Mouse (Mus musculus) lung, postnatal 0 days (tissue): Measurements from ENCODE around the gene Clec10a. TPM values are rescaled to one million over a fixed set of nuclear protein-coding genes. Genes with fewer than 3 reads are reported as not detected.
"Not testable (repeated sequence)": the region's sequence is repeated elsewhere in the genome, so short reads cannot be mapped to it uniquely, and the experiment has no call there.

Experiments
- ATAC-seq: fragments of 200-750 bp; cut with Nextera tagmentation; 2 replicates; pipeline ENCODE4 v1.8.0; 2017; ENCODE audit warnings: moderate library complexity
- DNase-seq: peaks from one replicate; pipeline ENCODE4 v3.0.0-alpha.2; 2016; ENCODE audit warnings: low spot score
- H3K27ac ChIP-seq: fragments of 300-500 bp; sonication (generic); 2 replicates; pipeline ENCODE4 v1.5.1; 2014; ENCODE audit warnings: antibody characterized with exemption, mild to moderate bottlenecking, low read length, mixed read lengths
- H3K27me3 ChIP-seq: fragments of 300-500 bp; sonication (generic); replicated peaks from 2 replicates; pipeline ENCODE4 v1.6.1; 2014; ENCODE audit warnings: low read length, mixed read lengths; ENCODE audit not compliant: insufficient read depth
- H3K36me3 ChIP-seq: fragments of 300-500 bp; sonication (generic); 2 replicates; pipeline ENCODE4 v1.6.1; 2014; ENCODE audit warnings: low read length, mixed read lengths; ENCODE audit not compliant: insufficient read depth
- H3K4me1 ChIP-seq: fragments of 300-500 bp; sonication (generic); 2 replicates; pipeline ENCODE4 v1.6.1; 2014; ENCODE audit warnings: antibody characterized with exemption, low read depth, low read length, mixed read lengths; ENCODE audit not compliant: insufficient read depth
- H3K4me2 ChIP-seq: fragments of 300-500 bp; sonication (generic); replicated peaks from 2 replicates; pipeline ENCODE4 v1.6.1; 2014; ENCODE audit warnings: low read depth, mild to moderate bottlenecking, low read length, moderate library complexity, mixed read lengths
- H3K4me3 ChIP-seq: fragments of 300-500 bp; sonication (generic); 2 replicates; pipeline ENCODE4 v1.5.1; 2014; ENCODE audit warnings: low read depth, low read length
- H3K9ac ChIP-seq: fragments of 300-500 bp; sonication (generic); replicated peaks from 2 replicates; pipeline ENCODE4 v1.6.1; 2014; ENCODE audit warnings: low read depth, mild to moderate bottlenecking
- H3K9me3 ChIP-seq: fragments of 300-500 bp; sonication (generic); 2 replicates; pipeline ENCODE4 v1.6.1; 2016; ENCODE audit warnings: low read length, mixed read lengths
- CTCF ChIP-seq: IDR thresholded peaks from 2 replicates; pipeline ENCODE4 v1.5.1; 2016; ENCODE audit warnings: antibody characterized with exemption, mild to moderate bottlenecking
- EP300 ChIP-seq: IDR thresholded peaks from 2 replicates; pipeline ENCODE4 v1.6.1; 2016; ENCODE audit warnings: antibody characterized with exemption, mild to moderate bottlenecking, control low read depth
- WGBS: fragments of 180-500 bp; shearing (Covaris S2); extraction: QIAGEN DNeasy Blood & Tissue Kit; methylation state at CpG from one replicate; pipeline ENCODE4 v1.1.7; 2014; 5-methylcytosine and 5-hydroxymethylcytosine counted together
- polyA plus RNA-seq: library from polyadenylated mRNA; unstranded; fragments of >200 nt; fragmentation: Nextera tagmentation; extraction: Ambion mirVana; gene quantifications from 2 replicates; pipeline ENCODE4 v1.2.1, GENCODE M21; 2015

The Clec10a gene
- polyA plus RNA-seq, 1 experiment from 2014 or later, result 0.54 TPM

- no peak overlapping the region for H3K4me3 ChIP-seq
- H3K4me2 ChIP-seq, result no peak overlapping the region
- no peak overlapping the region for H3K9ac ChIP-seq
- no peak overlapping the region for H3K27ac ChIP-seq
- H3K36me3 ChIP-seq, result no peaks in the 10 kb centered on the region
- no peaks in the 10 kb centered on the region for H3K27me3 ChIP-seq
- no peaks in the 10 kb centered on the region for H3K4me1 ChIP-seq
- TF ChIP-seq CTCF (no peak), EP300 (no peak)
- H3K9me3 ChIP-seq, result no peaks in the 10 kb centered on the region
- 78% methylated on average over 10 of the region's 10 CpGs for WGBS
- ATAC-seq, result no peak
- no peak for DNase-seq
These were observed 16.8 kb upstream of the Clec10a start for GRCm38 (mm10) chr11:70139171-70139570.

GRCm38 (mm10) chr11:70151072-70151471 lies 4.9 kb upstream of the Clec10a start:
- Histone ChIP-seq H3K4me2 (no peak overlapping the region), H3K36me3 (no peaks in the 10 kb centered on the region), H3K4me1 (no peaks in the 10 kb centered on the region), H3K27ac (no peak overlapping the region), H3K9ac (no peak overlapping the region), H3K4me3 (no peak overlapping the region), H3K9me3 (no peaks in the 10 kb centered on the region), H3K27me3 (no peaks in the 10 kb centered on the region)
- peak; percentile 55 for TF ChIP-seq CTCF
- no peak for TF ChIP-seq EP300
- 59% methylated on average over 3 of the region's 3 CpGs for WGBS
- ATAC-seq (no peak), DNase-seq (peak; percentile 22)

DNA sequence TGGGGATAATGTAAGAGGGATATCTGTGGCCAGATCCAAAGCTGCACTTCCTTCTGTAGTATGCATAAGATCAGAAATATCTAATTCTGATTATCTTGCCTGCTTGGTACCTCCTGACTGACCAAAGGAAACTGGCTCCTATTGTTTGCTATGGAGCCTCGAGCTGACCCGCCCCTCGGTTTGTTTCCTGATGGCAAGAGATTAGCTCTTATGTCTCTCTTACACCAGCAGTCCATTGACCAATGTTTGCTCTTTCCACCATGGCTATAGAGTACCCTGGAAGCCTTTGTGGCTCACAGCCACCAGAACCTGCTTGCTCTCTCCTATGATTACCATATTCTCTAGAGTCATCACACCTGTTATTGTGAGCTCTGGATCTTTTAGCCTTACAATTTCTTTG lies 6.3 kb downstream of the Clec10a start:
- Histone ChIP-seq H3K4me1 (no peaks in the 10 kb centered on the region), H3K9ac (no peak overlapping the region), H3K4me3 (no peak overlapping the region), H3K9me3 (no peaks in the 10 kb centered on the region), H3K4me2 (no peak overlapping the region), H3K27me3 (no peaks in the 10 kb centered on the region), H3K27ac (no peak overlapping the region), H3K36me3 (no peaks in the 10 kb centered on the region)
- 27% methylated on average over 3 of the region's 3 CpGs for WGBS
- ATAC-seq (no peak), DNase-seq (no peak)
- TF ChIP-seq EP300, result no peak
- TF ChIP-seq CTCF, result no peak

- Histone ChIP-seq H3K4me3 (no peak overlapping the region), H3K9ac (no peak overlapping the region), H3K4me1 (no peaks in the 10 kb centered on the region), H3K27ac (no peak overlapping the region), H3K9me3 (no peaks in the 10 kb centered on the region), H3K36me3 (no peaks in the 10 kb centered on the region), H3K27me3 (no peaks in the 10 kb centered on the region), H3K4me2 (no peak overlapping the region)
- DNase-seq, result peak; percentile 13
- ATAC-seq, result no peak; the same call in 1 of the 2 replicates
- WGBS, result 64% methylated on average over 16 of the region's 16 CpGs
- no peak for TF ChIP-seq EP300
- TF ChIP-seq CTCF, result no peak
These were observed 10.2 kb downstream of the Clec10a start for GRCm38 (mm10) chr11:70165972-70166921.

DNA sequence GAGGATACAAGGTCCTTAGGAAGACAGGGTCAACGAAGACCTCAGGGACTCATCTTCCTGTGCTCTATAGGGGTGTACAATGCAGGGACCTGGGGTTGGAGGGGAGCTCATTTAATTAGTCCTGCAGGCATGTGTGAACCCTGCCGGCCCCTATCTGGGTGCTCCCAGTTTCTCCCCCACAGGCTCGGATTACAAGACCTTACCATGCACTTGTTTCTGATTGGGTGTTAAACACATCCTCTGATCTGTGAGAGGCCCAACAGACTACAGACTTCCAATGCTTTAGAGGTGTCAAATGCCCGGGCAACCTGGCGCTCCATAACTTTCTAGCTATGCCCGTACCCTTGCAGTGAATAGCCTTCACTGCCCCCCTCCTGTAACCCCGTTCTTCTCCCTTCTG lies 12.1 kb downstream of the Clec10a start:
- Histone ChIP-seq H3K4me3 (no peak overlapping the region), H3K4me1 (no peaks in the 10 kb centered on the region), H3K27me3 (no peaks in the 10 kb centered on the region), H3K9me3 (no peaks in the 10 kb centered on the region), H3K27ac (no peak overlapping the region), H3K9ac (no peak overlapping the region), H3K36me3 (no peaks in the 10 kb centered on the region), H3K4me2 (no peak overlapping the region)
- ATAC-seq (no peak), DNase-seq (no peak)
- TF ChIP-seq CTCF (no peak), EP300 (no peak)
- WGBS, result 46% methylated on average over 7 of the region's 7 CpGs

- not testable (repeated sequence) for H3K4me3 ChIP-seq, ATAC-seq, H3K36me3 ChIP-seq, H3K27ac ChIP-seq, H3K9me3 ChIP-seq, H3K27me3 ChIP-seq, H3K9ac ChIP-seq, DNase-seq, H3K4me2 ChIP-seq, H3K4me1 ChIP-seq
- WGBS, result 89% methylated on average over 7 of the region's 7 CpGs
These were observed 13.5 kb downstream of the Clec10a start for GRCm38 (mm10) chr11:70169471-70169870.
